ENCODE assay signal across 15 mouse cellular contexts in genomic region chr19:14424016-14424964, GRCm38 (mm10).
A peak's percentile ranks its signal among the peaks of the same experiment; 100 is the strongest.
DNase-seq lines count a peak whose midpoint lies in the region; ATAC-seq and TF ChIP-seq lines count a peak whose summit lies in the region.
"Had no signal": no experiment of that assay in that cellular context is flagged by ENCODE, and none has a peak within 500 bp of the region (broad histone marks: within the 10 kb centered on the region; RNA-seq: fewer than 3 reads in every experiment).

No protein-coding gene starts in this region.

- TF ChIP-seq CTCF in layer of hippocampus, adult 2 months (conservative IDR thresholded peaks at IDR 0.05) = peak; percentile 55
- peak; percentile 33; the same call in 1 of the 2 replicates for TF ChIP-seq CTCF in intestine, postnatal 0 days (IDR thresholded peaks at IDR 0.05; ENCODE audit: low read depth)

- H3K9ac ChIP-seq in intestine, postnatal 0 days (ENCODE audit: low read depth, low read length) = no peak overlapping the region
- H3K9ac ChIP-seq in midbrain, embryonic 14.5 days (replicated peaks; ENCODE audit: low read length) = no peak overlapping the region
- H3K9ac ChIP-seq: forebrain, embryonic 15.5 days; hindbrain, embryonic 15.5 days had no signal

- H3K4me1 ChIP-seq in intestine, postnatal 0 days (replicated peaks; ENCODE audit: control insufficient read depth, insufficient read depth, low read length) = 0 out of 2 replicates have a peak, but pooled peaks cover 3% of the 10 kb centered on the region
- 0 out of 2 replicates have a peak, but pooled peaks cover 5% of the 10 kb centered on the region for H3K4me1 ChIP-seq in midbrain, embryonic 14.5 days (ENCODE audit: control insufficient read depth, insufficient read depth, low read length)
- H3K4me1 ChIP-seq: hindbrain, embryonic 15.5 days; megakaryocyte, embryonic 14.5 days had no signal

- DNase-seq in embryo, embryonic 10 days (ENCODE audit: low spot score) = peak; percentile 54
- DNase-seq in embryo, embryonic 11 days = no peak
- no peak for DNase-seq in layer of hippocampus, adult 2 months (ENCODE audit: low spot score in 2 of 2)
- DNase-seq in layer of hippocampus, adult 9-10 months (ENCODE audit: low spot score) = no peak
- DNase-seq in 3T3-L1 (ENCODE audit: low read depth, low spot score) = peak; percentile 31
- no peak for DNase-seq in gastrocnemius, postnatal 10 days
- DNase-seq in midbrain, embryonic 14.5 days = no peak
- DNase-seq: adrenal gland, postnatal 14 days; cerebellum, postnatal 36 days; gastrocnemius, postnatal 25 days; kidney, postnatal 4 days had no signal

- WGBS in intestine, postnatal 0 days = 20% methylated on average over 12 of the region's 12 CpGs
- 70% methylated on average over 12 of the region's 12 CpGs for WGBS in midbrain, embryonic 14.5 days

- 0 out of 2 replicates have a peak, but pooled peaks have one; percentile 36 for ATAC-seq in intestine, postnatal 0 days
- no peak for ATAC-seq in midbrain, embryonic 14.5 days (ENCODE audit: low FRiP score, low TSS enrichment)
- ATAC-seq: forebrain, embryonic 15.5 days had no signal

- no peak overlapping the region for H3K4me2 ChIP-seq in intestine, postnatal 0 days (replicated peaks; ENCODE audit: low read depth)
- no peak overlapping the region for H3K4me2 ChIP-seq in midbrain, embryonic 14.5 days (ENCODE audit: low read length)
- H3K4me2 ChIP-seq: forebrain, embryonic 15.5 days; hindbrain, embryonic 15.5 days had no signal

- H3K27me3 ChIP-seq in intestine, postnatal 0 days (replicated peaks; ENCODE audit: control insufficient read depth, insufficient read depth, low read length) = no peaks in the 10 kb centered on the region
- no peaks in the 10 kb centered on the region for H3K27me3 ChIP-seq in midbrain, embryonic 14.5 days (ENCODE audit: control insufficient read depth, insufficient read depth, low read length)
- H3K27me3 ChIP-seq: forebrain, embryonic 15.5 days had no signal

- no peak overlapping the region for H3K27ac ChIP-seq in layer of hippocampus, adult 2 months
- no peak overlapping the region for H3K27ac ChIP-seq in intestine, postnatal 0 days (ENCODE audit: low read depth, low read length)
- H3K27ac ChIP-seq in midbrain, embryonic 14.5 days (replicated peaks; ENCODE audit: low read depth, low read length) = no peak overlapping the region
- H3K27ac ChIP-seq: forebrain, embryonic 15.5 days; hindbrain, embryonic 15.5 days had no signal

- no peaks in the 10 kb centered on the region for H3K36me3 ChIP-seq in intestine, postnatal 0 days (ENCODE audit: control insufficient read depth, insufficient read depth)
- no peaks in the 10 kb centered on the region for H3K36me3 ChIP-seq in midbrain, embryonic 14.5 days (ENCODE audit: control insufficient read depth, insufficient read depth, low read length)
- H3K36me3 ChIP-seq: forebrain, embryonic 15.5 days; hindbrain, embryonic 15.5 days had no signal

- H3K9me3 ChIP-seq in intestine, postnatal 0 days (ENCODE audit: control insufficient read depth) = no peaks in the 10 kb centered on the region
- H3K9me3 ChIP-seq in midbrain, embryonic 14.5 days (ENCODE audit: control insufficient read depth, low read length) = no peaks in the 10 kb centered on the region
- H3K9me3 ChIP-seq: forebrain, embryonic 15.5 days; hindbrain, embryonic 15.5 days; megakaryocyte, embryonic 14.5 days had no signal

- no peak overlapping the region for H3K4me3 ChIP-seq in layer of hippocampus, adult 2 months
- no peak overlapping the region for H3K4me3 ChIP-seq in intestine, postnatal 0 days (ENCODE audit: low read depth, low read length)
- no peak overlapping the region for H3K4me3 ChIP-seq in midbrain, embryonic 14.5 days (replicated peaks; ENCODE audit: low read depth, low read length)
- H3K4me3 ChIP-seq: forebrain, embryonic 15.5 days; hindbrain, embryonic 15.5 days; megakaryocyte, embryonic 14.5 days had no signal

Comparison
In these comparisons a context has a peak if more than half of its experiments do, and no peak if none do; other contexts are left out.
1. DNase-seq: peak in embryo, embryonic 10 days (single experiment) and 3T3-L1 (single experiment); none in embryo, embryonic 11 days (single experiment), layer of hippocampus, adult 2 months (0 of 2), layer of hippocampus, adult 9-10 months (single experiment), gastrocnemius, postnatal 10 days (single experiment) and midbrain, embryonic 14.5 days (single experiment).